Mouse (Mus musculus): ENCODE results near the gene Zfp462. TPM values are rescaled to one million over a fixed set of nuclear protein-coding genes. Genes with fewer than 3 reads are reported as not detected.
"Not testable (repeated sequence)": the region's sequence is repeated elsewhere in the genome, so short reads cannot be mapped to it uniquely, and the experiment has no call there.

The Zfp462 gene
- polyA plus RNA-seq, 1 experiment from 2014 or later: 5.7 TPM

GRCm38 (mm10) chr4:54986671-54987070, 41.8 kb downstream of the Zfp462 start:
- Histone ChIP-seq H3K36me3 (no peaks in the 10 kb centered on the region), H3K9me3 (no peaks in the 10 kb centered on the region), H3K27ac (no peak overlapping the region), H3K4me3 (no peak overlapping the region), H3K27me3 (ENCODE audit: insufficient read depth, poor library complexity, severe bottlenecking) (no peaks in the 10 kb centered on the region), H3K4me1 (peaks cover 5% of the 10 kb centered on the region; the same call in 1 of the 2 replicates)
- DNase-seq (ENCODE audit: low spot score): no peak
- WGBS: 74% methylated on average over 4 of the region's 4 CpGs

- no peak for DNase-seq (ENCODE audit: low spot score)
- Histone ChIP-seq H3K4me3 (no peak overlapping the region), H3K9me3 (no peaks in the 10 kb centered on the region), H3K4me1 (peaks cover 5% of the 10 kb centered on the region; the same call in 1 of the 2 replicates), H3K27me3 (ENCODE audit: insufficient read depth, poor library complexity, severe bottlenecking) (no peaks in the 10 kb centered on the region), H3K36me3 (no peaks in the 10 kb centered on the region), H3K27ac (no peak overlapping the region)
- WGBS: 47% methylated on average over 3 of the region's 3 CpGs
Observed at GRCm38 (mm10) chr4:54987256-54987655, 42.4 kb downstream of the Zfp462 start.

GRCm38 (mm10) chr4:54987926-54988325, 43.1 kb downstream of the Zfp462 start:
- Histone ChIP-seq H3K9me3 (no peaks in the 10 kb centered on the region), H3K36me3 (no peaks in the 10 kb centered on the region), H3K4me1 (peaks cover 5% of the 10 kb centered on the region; the same call in 1 of the 2 replicates), H3K27ac (no peak overlapping the region), H3K27me3 (ENCODE audit: insufficient read depth, poor library complexity, severe bottlenecking) (no peaks in the 10 kb centered on the region), H3K4me3 (no peak overlapping the region)
- DNase-seq (ENCODE audit: low spot score): no peak
- WGBS: 94% methylated on average over 1 of the region's 1 CpGs

GRCm38 (mm10) chr4:54991973-54992372, 47.1 kb downstream of the Zfp462 start:
- H3K27ac ChIP-seq: no peak overlapping the region
- no peaks in the 10 kb centered on the region for H3K9me3 ChIP-seq
- H3K4me1 ChIP-seq: 0 out of 2 replicates have a peak, but pooled peaks cover 5% of the 10 kb centered on the region
- H3K4me3 ChIP-seq: no peak overlapping the region
- H3K27me3 ChIP-seq (ENCODE audit: insufficient read depth, poor library complexity, severe bottlenecking): no peaks in the 10 kb centered on the region
- peaks cover 10% of the 10 kb centered on the region for H3K36me3 ChIP-seq
- WGBS: 75% methylated on average over 5 of the region's 5 CpGs
- DNase-seq (ENCODE audit: low spot score): no peak

GRCm38 (mm10) chr4:54993001-54993400, 48.2 kb downstream of the Zfp462 start:
- 0 out of 2 replicates have a peak, but pooled peaks cover 10% of the 10 kb centered on the region for H3K4me1 ChIP-seq
- not testable (repeated sequence) for H3K4me3 ChIP-seq; H3K27me3 ChIP-seq (ENCODE audit: insufficient read depth, poor library complexity, severe bottlenecking); DNase-seq (ENCODE audit: low spot score); H3K27ac ChIP-seq; H3K9me3 ChIP-seq
- peaks cover 11% of the 10 kb centered on the region for H3K36me3 ChIP-seq

GRCm38 (mm10) chr4:54995258-54995657, 50.4 kb downstream of the Zfp462 start:
- H3K4me1 ChIP-seq: 0 out of 2 replicates have a peak, but pooled peaks cover 14% of the 10 kb centered on the region
- H3K27me3 ChIP-seq (ENCODE audit: insufficient read depth, poor library complexity, severe bottlenecking): no peaks in the 10 kb centered on the region
- H3K9me3 ChIP-seq: no peaks in the 10 kb centered on the region
- WGBS: 84% methylated on average over 1 of the region's 1 CpGs
- H3K36me3 ChIP-seq: peaks cover 14% of the 10 kb centered on the region
- no peak overlapping the region for H3K27ac ChIP-seq
- no peak overlapping the region for H3K4me3 ChIP-seq
- DNase-seq (ENCODE audit: low spot score): no peak

GRCm38 (mm10) chr4:54996064-54996463, 51.2 kb downstream of the Zfp462 start:
- no peak for DNase-seq (ENCODE audit: low spot score)
- H3K4me3 ChIP-seq: no peak overlapping the region
- WGBS: 55% methylated on average over 2 of the region's 2 CpGs
- peaks cover 16% of the 10 kb centered on the region; the same call in 1 of the 2 replicates for H3K4me1 ChIP-seq
- no peaks in the 10 kb centered on the region for H3K27me3 ChIP-seq (ENCODE audit: insufficient read depth, poor library complexity, severe bottlenecking)
- H3K9me3 ChIP-seq: no peaks in the 10 kb centered on the region
- H3K36me3 ChIP-seq: peaks cover 14% of the 10 kb centered on the region
- no peak overlapping the region for H3K27ac ChIP-seq

GRCm38 (mm10) chr4:54998146-54998841, 53.4 kb downstream of the Zfp462 start:
- Histone ChIP-seq H3K4me3 (no peak overlapping the region), H3K36me3 (peaks cover 14% of the 10 kb centered on the region), H3K27ac (no peak overlapping the region), H3K9me3 (no peaks in the 10 kb centered on the region), H3K4me1 (peaks cover 19% of the 10 kb centered on the region), H3K27me3 (ENCODE audit: insufficient read depth, poor library complexity, severe bottlenecking) (no peaks in the 10 kb centered on the region)
- WGBS: 79% methylated on average over 9 of the region's 9 CpGs
- DNase-seq (ENCODE audit: low spot score): no peak

- Histone ChIP-seq H3K4me3 (no peak overlapping the region), H3K27ac (no peak overlapping the region), H3K36me3 (peaks cover 17% of the 10 kb centered on the region), H3K4me1 (peaks cover 26% of the 10 kb centered on the region), H3K27me3 (ENCODE audit: insufficient read depth, poor library complexity, severe bottlenecking) (no peaks in the 10 kb centered on the region), H3K9me3 (no peaks in the 10 kb centered on the region)
- WGBS: 97% methylated on average over 5 of the region's 5 CpGs
- DNase-seq (ENCODE audit: low spot score): no peak
Observed at GRCm38 (mm10) chr4:54999556-54999955, 54.7 kb downstream of the Zfp462 start.

GRCm38 (mm10) chr4:55001386-55001785, 56.5 kb downstream of the Zfp462 start:
- WGBS: 61% methylated on average over 3 of the region's 3 CpGs
- H3K27ac ChIP-seq: no peak overlapping the region

GRCm38 (mm10) chr4:55003128-55003527, 58.3 kb downstream of the Zfp462 start:
- H3K36me3 ChIP-seq: peaks cover 14% of the 10 kb centered on the region
- peaks cover 40% of the 10 kb centered on the region for H3K4me1 ChIP-seq
- no peaks in the 10 kb centered on the region for H3K9me3 ChIP-seq
- H3K27ac ChIP-seq: peak overlapping the region; percentile 53; the same call in 1 of the 2 replicates
- no peak for DNase-seq (ENCODE audit: low spot score)
- H3K27me3 ChIP-seq (ENCODE audit: insufficient read depth, poor library complexity, severe bottlenecking): no peaks in the 10 kb centered on the region
- 53% methylated on average over 6 of the region's 6 CpGs for WGBS
- H3K4me3 ChIP-seq: no peak overlapping the region

More at GRCm38 (mm10) chr4:55001386-55001785, 56.5 kb downstream of the Zfp462 start:
- Histone ChIP-seq H3K27me3 (ENCODE audit: insufficient read depth, poor library complexity, severe bottlenecking) (no peaks in the 10 kb centered on the region), H3K4me1 (peaks cover 44% of the 10 kb centered on the region), H3K9me3 (no peaks in the 10 kb centered on the region), H3K36me3 (peaks cover 10% of the 10 kb centered on the region), H3K4me3 (no peak overlapping the region)
- no peak for DNase-seq (ENCODE audit: low spot score)

GRCm38 (mm10) chr4:55005066-55005465, 60.2 kb downstream of the Zfp462 start:
- H3K27me3 ChIP-seq (ENCODE audit: insufficient read depth, poor library complexity, severe bottlenecking): no peaks in the 10 kb centered on the region
- peaks cover 31% of the 10 kb centered on the region for H3K36me3 ChIP-seq
- peak overlapping the region; percentile 43 for H3K4me3 ChIP-seq
- H3K4me1 ChIP-seq: peaks cover 37% of the 10 kb centered on the region
- H3K9me3 ChIP-seq: no peaks in the 10 kb centered on the region
- peak overlapping the region; percentile 89 for H3K27ac ChIP-seq
- no peak for DNase-seq (ENCODE audit: low spot score)
- WGBS: 18% methylated on average over 4 of the region's 4 CpGs

- 9% methylated on average over 9 of the region's 9 CpGs for whole genome bisulfite sequencing
- Histone ChIP-seq H3K36me3 (peaks cover 36% of the 10 kb centered on the region), H3K27ac (peak overlapping the region; percentile 89), H3K4me3 (peak overlapping the region; percentile 43), H3K9me3 (no peaks in the 10 kb centered on the region), H3K4me1 (peaks cover 37% of the 10 kb centered on the region), H3K27me3 (ENCODE audit: insufficient read depth, poor library complexity, severe bottlenecking) (no peaks in the 10 kb centered on the region)
- peak; percentile 91 for DNase-seq (ENCODE audit: low spot score)
Observed at GRCm38 (mm10) chr4:55005521-55005969, 60.7 kb downstream of the Zfp462 start.
